Mouse (Mus musculus): ENCODE data around the gene Nav2. TPM values are rescaled to one million over a fixed set of nuclear protein-coding genes. Genes with fewer than 3 reads are reported as not detected.

Nav2 gene
- total and polyA plus RNA-seq, 3 experiments, result 20.4 to 49.9 (median 34.4) TPM

DNA sequence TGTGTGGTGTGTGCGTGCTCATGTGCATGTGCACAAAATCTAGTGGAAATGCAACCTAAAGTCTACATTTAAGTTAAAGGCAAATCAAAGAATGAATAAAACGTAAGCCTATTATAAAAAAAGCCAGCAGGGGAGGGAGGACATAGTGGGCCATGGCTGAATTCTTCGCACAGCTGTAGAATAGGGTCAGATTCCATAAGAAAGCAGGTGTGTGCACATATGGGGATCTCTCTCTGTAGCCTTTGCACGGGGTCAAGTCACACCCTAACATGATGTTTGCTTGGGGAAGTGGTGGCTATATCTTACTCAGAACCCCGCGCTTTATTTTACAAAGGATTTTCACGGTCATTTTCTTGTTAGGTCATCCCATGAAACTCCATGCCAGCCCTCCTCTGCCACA lies 15.4 kb upstream of the Nav2 start:
- Histone ChIP-seq H3K4me3 (no peak overlapping the region), H3K79me2 (replicated peaks; ENCODE audit: control insufficient read depth, insufficient read depth, low read length) (no peaks in the 10 kb centered on the region), H3K27me3 (ENCODE audit: control insufficient read depth, insufficient read depth, low read length) (no peaks in the 10 kb centered on the region), H3K4me1 (ENCODE audit: control insufficient read depth, insufficient read depth, low read length) (no peaks in the 10 kb centered on the region; the same call in none of the 2 replicates), H3K27ac (no peak overlapping the region), H3K36me3 (ENCODE audit: control insufficient read depth, insufficient read depth, low read length) (no peaks in the 10 kb centered on the region), H3K9ac (ENCODE audit: low read depth, low read length) (no peak overlapping the region)
- 88% methylated on average over 7 of the region's 7 CpGs for WGBS
- intact Hi-C loops (cut with DNase I), result no loop called here
- DNase-seq, result no peak
- no peak for TF ChIP-seq CTCF (IDR thresholded peaks at IDR 0.05)
- no peak for TF ChIP-seq EP300 (IDR thresholded peaks at IDR 0.05; ENCODE audit: insufficient read depth, low read depth, low read length)
- TF ChIP-seq POLR2A (IDR thresholded peaks at IDR 0.05; ENCODE audit: insufficient read depth, low read depth, low read length), result no peak

DNA sequence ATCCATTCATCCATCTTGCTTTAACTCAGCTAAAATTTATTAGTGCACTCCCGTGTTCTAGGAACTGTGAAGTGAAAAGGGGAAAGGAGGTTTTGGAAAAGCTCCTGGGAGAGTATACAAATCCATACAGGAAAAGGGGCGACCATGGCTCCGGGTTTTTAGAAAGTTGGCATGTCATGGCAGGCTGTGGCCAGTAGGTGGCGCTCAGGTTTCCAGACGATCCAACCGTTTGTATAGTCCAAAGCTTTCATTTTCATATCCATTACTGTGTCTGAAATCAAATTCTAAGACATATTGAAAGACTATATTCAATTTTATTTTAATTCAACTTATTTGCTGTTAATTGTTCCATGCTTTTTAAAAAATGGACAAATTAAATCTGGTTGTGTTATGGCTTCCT lies 14.4 kb upstream of the Nav2 start:
- intact Hi-C loops (cut with DNase I), result loop anchor here (1.0 to 2.0 kb wide), 2 partner anchors 173 to 227 kb away; no protein-coding TSS in a partner anchor
- no peak overlapping the region for H3K4me3 ChIP-seq
- H3K27ac ChIP-seq, result no peak overlapping the region
- H3K9ac ChIP-seq (ENCODE audit: low read depth, low read length), result no peak overlapping the region
- 0 out of 2 replicates have a peak, but pooled peaks have one; percentile 20 for TF ChIP-seq EP300 (IDR thresholded peaks at IDR 0.05; ENCODE audit: insufficient read depth, low read depth, low read length)
- peak; percentile 99; the same call in 1 of the 2 replicates for TF ChIP-seq CTCF (IDR thresholded peaks at IDR 0.05)
- TF ChIP-seq POLR2A (IDR thresholded peaks at IDR 0.05; ENCODE audit: insufficient read depth, low read depth, low read length), result no peak
- DNase-seq, result peak; percentile 48 to 77
- H3K36me3 ChIP-seq (ENCODE audit: control insufficient read depth, insufficient read depth, low read length), result no peaks in the 10 kb centered on the region
- H3K27me3 ChIP-seq (ENCODE audit: control insufficient read depth, insufficient read depth, low read length), result no peaks in the 10 kb centered on the region
- H3K4me1 ChIP-seq (ENCODE audit: control insufficient read depth, insufficient read depth, low read length), result peaks cover 3% of the 10 kb centered on the region
- WGBS, result 3% methylated on average over 6 of the region's 6 CpGs
- no peaks in the 10 kb centered on the region for H3K79me2 ChIP-seq (replicated peaks; ENCODE audit: control insufficient read depth, insufficient read depth, low read length)

DNA sequence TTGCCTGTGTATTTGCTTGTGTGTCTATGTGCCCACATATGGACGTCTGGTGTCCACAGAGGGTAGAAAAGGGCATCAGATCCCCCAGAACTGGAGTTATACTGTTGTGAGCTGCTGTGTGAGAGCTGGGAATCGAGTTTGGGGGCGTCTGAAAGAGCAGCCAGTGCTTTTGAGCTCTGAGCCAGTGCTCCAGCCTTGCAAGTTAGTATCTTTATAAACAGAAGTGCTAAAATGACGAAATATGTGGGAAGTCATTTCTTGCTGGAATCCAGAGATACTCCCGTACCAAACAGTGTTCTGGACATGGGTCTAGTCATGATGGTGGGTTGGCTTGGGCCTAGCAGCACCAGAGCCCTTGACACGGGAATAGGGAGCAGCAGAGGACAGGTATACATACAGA lies 13.8 kb upstream of the Nav2 start:
- Histone ChIP-seq H3K36me3 (ENCODE audit: control insufficient read depth, insufficient read depth, low read length) (no peaks in the 10 kb centered on the region), H3K9ac (ENCODE audit: low read depth, low read length) (no peak overlapping the region), H3K27ac (no peak overlapping the region; the same call in 1 of the 2 replicates), H3K4me1 (ENCODE audit: control insufficient read depth, insufficient read depth, low read length) (peaks cover 3% of the 10 kb centered on the region), H3K27me3 (ENCODE audit: control insufficient read depth, insufficient read depth, low read length) (no peaks in the 10 kb centered on the region), H3K79me2 (replicated peaks; ENCODE audit: control insufficient read depth, insufficient read depth, low read length) (no peaks in the 10 kb centered on the region), H3K4me3 (no peak overlapping the region)
- intact Hi-C loops (cut with DNase I), result loop anchor here (1.0 to 2.0 kb wide), 2 partner anchors 172 to 227 kb away; no protein-coding TSS in a partner anchor
- 77% methylated on average over 6 of the region's 6 CpGs for WGBS
- TF ChIP-seq POLR2A (IDR thresholded peaks at IDR 0.05; ENCODE audit: insufficient read depth, low read depth, low read length), result no peak
- no peak for TF ChIP-seq CTCF (IDR thresholded peaks at IDR 0.05)
- no peak for TF ChIP-seq EP300 (IDR thresholded peaks at IDR 0.05; ENCODE audit: insufficient read depth, low read depth, low read length)
- DNase-seq, result no peak

DNA sequence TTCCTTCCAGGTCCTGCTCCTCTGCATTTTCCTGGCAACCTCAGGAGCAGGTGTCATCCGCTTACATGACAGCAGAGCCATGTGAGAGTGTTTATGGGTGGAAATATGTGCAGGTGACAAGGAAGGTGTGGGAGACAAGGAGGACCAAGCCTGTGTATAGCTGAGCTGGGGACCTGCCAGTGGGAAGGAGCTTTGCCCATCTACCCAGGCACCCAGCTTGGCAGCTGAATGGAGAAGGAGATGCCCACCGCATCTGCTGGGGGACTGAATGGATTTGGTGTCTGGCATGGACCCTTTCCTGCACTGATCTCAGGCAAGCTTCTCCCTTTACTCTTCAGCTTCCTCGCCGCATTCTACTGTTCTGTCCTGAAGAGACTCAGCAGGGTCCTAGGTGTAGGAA lies 13.0 kb upstream of the Nav2 start:
- DNase-seq, result no peak
- Histone ChIP-seq H3K36me3 (ENCODE audit: control insufficient read depth, insufficient read depth, low read length) (no peaks in the 10 kb centered on the region), H3K4me1 (ENCODE audit: control insufficient read depth, insufficient read depth, low read length) (peaks cover 3% of the 10 kb centered on the region), H3K4me3 (no peak overlapping the region), H3K79me2 (replicated peaks; ENCODE audit: control insufficient read depth, insufficient read depth, low read length) (no peaks in the 10 kb centered on the region), H3K27ac (peak overlapping the region; percentile 33; the same call in 1 of the 2 replicates), H3K9ac (ENCODE audit: low read depth, low read length) (no peak overlapping the region), H3K27me3 (ENCODE audit: control insufficient read depth, insufficient read depth, low read length) (no peaks in the 10 kb centered on the region)
- no peak for TF ChIP-seq CTCF (IDR thresholded peaks at IDR 0.05)
- TF ChIP-seq POLR2A (IDR thresholded peaks at IDR 0.05; ENCODE audit: insufficient read depth, low read depth, low read length), result no peak
- no peak for TF ChIP-seq EP300 (IDR thresholded peaks at IDR 0.05; ENCODE audit: insufficient read depth, low read depth, low read length)
- 58% methylated on average over 4 of the region's 4 CpGs for WGBS
- intact Hi-C loops (cut with DNase I), result loop anchor here (2.0 kb wide), 1 partner anchor 171 kb away; no protein-coding TSS in a partner anchor

DNA sequence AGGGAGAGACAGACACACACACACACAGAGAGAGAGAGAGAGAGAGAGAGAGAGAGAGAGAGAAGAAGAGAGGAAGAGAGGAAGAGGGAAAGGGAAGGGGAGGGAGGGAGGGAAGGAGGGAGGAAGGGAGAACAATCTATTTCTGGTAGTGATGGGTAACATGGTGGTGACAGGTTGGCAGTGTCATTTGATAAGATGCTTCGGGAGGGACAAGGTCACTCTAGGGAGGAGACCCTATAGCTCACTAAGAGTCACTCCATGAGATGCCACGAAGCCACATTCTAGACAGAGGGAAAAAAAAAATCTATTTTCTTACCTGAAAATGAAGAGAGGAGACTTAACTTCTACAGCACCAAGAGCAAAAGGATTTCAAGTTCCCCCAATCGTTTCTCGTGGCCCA lies 12.5 kb upstream of the Nav2 start:
- H3K4me3 ChIP-seq, result no peak overlapping the region
- WGBS, result 46% methylated on average over 4 of the region's 4 CpGs
- TF ChIP-seq POLR2A (IDR thresholded peaks at IDR 0.05; ENCODE audit: insufficient read depth, low read depth, low read length) (no peak), CTCF (IDR thresholded peaks at IDR 0.05) (no peak), EP300 (IDR thresholded peaks at IDR 0.05; ENCODE audit: insufficient read depth, low read depth, low read length) (0 out of 2 replicates have a peak, but pooled peaks have one; percentile 18)
- no peaks in the 10 kb centered on the region for H3K79me2 ChIP-seq (replicated peaks; ENCODE audit: control insufficient read depth, insufficient read depth, low read length)
- no peak for DNase-seq
- H3K27ac ChIP-seq, result no peak overlapping the region
- no peaks in the 10 kb centered on the region for H3K36me3 ChIP-seq (ENCODE audit: control insufficient read depth, insufficient read depth, low read length)
- H3K27me3 ChIP-seq (ENCODE audit: control insufficient read depth, insufficient read depth, low read length), result no peaks in the 10 kb centered on the region
- intact Hi-C loops (cut with DNase I), result no loop called here
- no peak overlapping the region for H3K9ac ChIP-seq (ENCODE audit: low read depth, low read length)
- peaks cover 3% of the 10 kb centered on the region for H3K4me1 ChIP-seq (ENCODE audit: control insufficient read depth, insufficient read depth, low read length)

DNA sequence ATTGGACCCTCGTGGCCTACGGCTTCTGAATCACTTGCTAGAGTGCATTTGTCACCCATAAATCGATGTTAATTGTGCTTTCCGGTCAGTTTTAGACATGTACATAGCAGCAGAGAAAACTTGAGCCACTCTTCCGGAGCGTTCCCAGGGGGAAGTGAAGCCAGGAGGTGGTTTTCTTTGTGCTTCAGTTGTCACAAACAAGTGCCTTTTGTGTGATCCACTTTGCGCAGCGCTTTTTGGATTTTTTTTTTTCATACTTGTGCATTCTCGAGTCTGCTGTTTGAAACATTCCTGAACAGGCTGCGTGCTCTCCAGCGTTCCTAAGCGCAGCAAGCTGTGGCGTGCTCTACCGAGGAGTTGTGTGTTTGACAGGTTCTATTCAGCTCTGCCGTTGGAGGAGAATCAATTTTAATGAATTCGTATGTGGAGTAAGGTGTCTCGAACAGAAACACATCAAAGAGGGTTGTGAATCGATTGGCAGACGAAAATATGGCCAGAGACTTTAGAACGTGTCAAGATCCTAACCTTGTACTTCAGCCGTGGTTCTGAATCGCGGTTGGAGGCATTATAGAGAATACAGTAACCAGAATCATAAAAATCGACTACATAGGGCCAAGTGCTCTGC lies 10.9 kb upstream of the Nav2 start:
- WGBS, result 79% methylated on average over 24 of the region's 24 CpGs
- Histone ChIP-seq H3K4me1 (ENCODE audit: control insufficient read depth, insufficient read depth, low read length) (peaks cover 3% of the 10 kb centered on the region), H3K79me2 (replicated peaks; ENCODE audit: control insufficient read depth, insufficient read depth, low read length) (no peaks in the 10 kb centered on the region), H3K9ac (ENCODE audit: low read depth, low read length) (no peak overlapping the region), H3K4me3 (no peak overlapping the region), H3K27ac (no peak overlapping the region), H3K36me3 (ENCODE audit: control insufficient read depth, insufficient read depth, low read length) (no peaks in the 10 kb centered on the region), H3K27me3 (ENCODE audit: control insufficient read depth, insufficient read depth, low read length) (no peaks in the 10 kb centered on the region)
- no peak for TF ChIP-seq CTCF (IDR thresholded peaks at IDR 0.05)
- no peak for TF ChIP-seq EP300 (IDR thresholded peaks at IDR 0.05; ENCODE audit: insufficient read depth, low read depth, low read length)
- no peak for TF ChIP-seq POLR2A (IDR thresholded peaks at IDR 0.05; ENCODE audit: insufficient read depth, low read depth, low read length)
- intact Hi-C loops (cut with DNase I), result loop anchor here (2.0 kb wide), 1 partner anchor 29 kb away; no protein-coding TSS in a partner anchor
- DNase-seq, result no peak

Measured in heart, adult 2 months (tissue).